Mouse (Mus musculus): Measurements from ENCODE around the gene Bcap31.

Bcap31 gene

GRCm38 (mm10) chrX:73684156-73684555 is 31.8 kb downstream of the Bcap31 start:
- in situ Hi-C loops (cut with MboI, MseI) = no loop called here

- in situ Hi-C loops (cut with MboI, MseI) = loop anchor here (5.0 kb wide), 1 partner anchor 101 kb away; no protein-coding TSS in a partner anchor
Measured at GRCm38 (mm10) chrX:73676668-73677067, 39.3 kb downstream of the Bcap31 start.

GRCm38 (mm10) chrX:73675231-73675630 is 40.7 kb downstream of the Bcap31 start:
- in situ Hi-C loops (cut with MboI, MseI) = loop anchor here (5.0 kb wide), 1 partner anchor 102 kb away; no protein-coding TSS in a partner anchor

GRCm38 (mm10) chrX:73673968-73674661 is 41.9 kb downstream of the Bcap31 start:
- in situ Hi-C loops (cut with MboI, MseI) = no loop called here

GRCm38 (mm10) chrX:73673619-73673967 is 42.4 kb downstream of the Bcap31 start:
- in situ Hi-C loops (cut with MboI, MseI) = no loop called here

GRCm38 (mm10) chrX:73672879-73673618 is 42.9 kb downstream of the Bcap31 start, which contains the start of gene Slc6a8:
TSS of gene Slc6a8 (plus strand) at chrX:73673150.
- in situ Hi-C loops (cut with MboI, MseI) = no loop called here

- in situ Hi-C loops (cut with MboI, MseI) = no loop called here
Measured at GRCm38 (mm10) chrX:73672031-73672431, 43.9 kb downstream of the Bcap31 start.

- in situ Hi-C loops (cut with MboI, MseI) = no loop called here
Measured at GRCm38 (mm10) chrX:73663143-73663542, 52.8 kb downstream of the Bcap31 start.

GRCm38 (mm10) chrX:73660284-73660665 is 55.7 kb downstream of the Bcap31 start:
- in situ Hi-C loops (cut with MboI, MseI) = no loop called here

GRCm38 (mm10) chrX:73659575-73660283 is 56.2 kb downstream of the Bcap31 start, which contains the start of gene Pnck:
TSS of gene Pnck (minus strand) at chrX:73660117.
- in situ Hi-C loops (cut with MboI, MseI) = loop anchor here (5.0 kb wide), 2 partner anchors 72 to 647 kb away; no protein-coding TSS in a partner anchor

- in situ Hi-C loops (cut with MboI, MseI) = loop anchor here (5.0 kb wide), 2 partner anchors 72 to 647 kb away; no protein-coding TSS in a partner anchor
Measured at GRCm38 (mm10) chrX:73658936-73659574, 56.9 kb downstream of the Bcap31 start.

- in situ Hi-C loops (cut with MboI, MseI) = loop anchor here (5.0 kb wide), 2 partner anchors 71 to 646 kb away; no protein-coding TSS in a partner anchor
Measured at GRCm38 (mm10) chrX:73658391-73658790, 57.6 kb downstream of the Bcap31 start.

- in situ Hi-C loops (cut with MboI, MseI) = loop anchor here (5.0 kb wide), 2 partner anchors 68 to 643 kb away; no protein-coding TSS in a partner anchor
Measured at GRCm38 (mm10) chrX:73655529-73655928, 60.4 kb downstream of the Bcap31 start.

GRCm38 (mm10) chrX:73654177-73654576 is 61.8 kb downstream of the Bcap31 start:
- in situ Hi-C loops (cut with MboI, MseI) = no loop called here

GRCm38 (mm10) chrX:73653392-73653791 is 62.6 kb downstream of the Bcap31 start:
- in situ Hi-C loops (cut with MboI, MseI) = no loop called here

- in situ Hi-C loops (cut with MboI, MseI) = no loop called here
Measured at GRCm38 (mm10) chrX:73650869-73651268, 65.1 kb downstream of the Bcap31 start.

- in situ Hi-C loops (cut with MboI, MseI) = no loop called here
Measured at GRCm38 (mm10) chrX:73645121-73645520, 70.9 kb downstream of the Bcap31 start.

GRCm38 (mm10) chrX:73639901-73640469 is 76.0 kb downstream of the Bcap31 start:
- in situ Hi-C loops (cut with MboI, MseI) = no loop called here

- in situ Hi-C loops (cut with MboI, MseI) = no loop called here
Measured at GRCm38 (mm10) chrX:73639255-73639675, 76.7 kb downstream of the Bcap31 start, which contains the start of gene Dusp9. TSS of gene Dusp9 (plus strand) at chrX:73639419.

GRCm38 (mm10) chrX:73637415-73637814 is 78.6 kb downstream of the Bcap31 start:
- in situ Hi-C loops (cut with MboI, MseI) = no loop called here

All from regulatory T cell (primary cell).